Comparison of ENCODE assay signal across 9 mouse cellular contexts in genomic region chr8:105269461-105269947, GRCm38 (mm10). TPM values are rescaled to one million over a fixed set of nuclear protein-coding genes. Genes with fewer than 3 reads are reported as not detected.
A peak's percentile ranks its signal among the peaks of the same experiment; 100 is the strongest.
DNase-seq lines count a peak whose midpoint lies in the region; ATAC-seq lines count a peak whose summit lies in the region.
"Had no signal": no experiment of that assay in that cellular context is flagged by ENCODE, and none has a peak within 500 bp of the region (broad histone marks: within the 10 kb centered on the region; RNA-seq: fewer than 3 reads in every experiment).

Gene Hsf4 (plus strand): TSS chr8:105269801.

- H3K9me3 ChIP-seq in lung, embryonic 16.5 days (ENCODE audit: control insufficient read depth, low read length), result no peaks in the 10 kb centered on the region

- H3K4me2 ChIP-seq in lung, embryonic 16.5 days (ENCODE audit: low read depth, low read length), result peak within 1 kb of the TSS; percentile 87

- 1% methylated on average over 42 of the region's 42 CpGs for WGBS in lung, embryonic 16.5 days

- peak; percentile 72 for ATAC-seq in lung, embryonic 16.5 days (ENCODE audit: low read depth)

- no peak within 1 kb of the TSS for H3K27ac ChIP-seq in lung, embryonic 16.5 days (ENCODE audit: low read length)

- peaks cover 27% of the 10 kb centered on the region for H3K4me1 ChIP-seq in lung, embryonic 16.5 days (replicated peaks; ENCODE audit: control insufficient read depth, insufficient read depth, low read length)

- peak within 1 kb of the TSS; percentile 55 for H3K9ac ChIP-seq in lung, embryonic 16.5 days (ENCODE audit: low read length)

- H3K27me3 ChIP-seq in lung, embryonic 16.5 days (ENCODE audit: control insufficient read depth, insufficient read depth, low read depth, low read length), result peaks cover 69% of the 10 kb centered on the region
- H3K27me3 ChIP-seq: CH12.LX had no signal

- no peaks in the 10 kb centered on the region for H3K36me3 ChIP-seq in lung, embryonic 16.5 days (ENCODE audit: control insufficient read depth, insufficient read depth, low read length)

- peak within 1 kb of the TSS; percentile 49 for H3K4me3 ChIP-seq in lung, embryonic 16.5 days (ENCODE audit: low read length)

- DNase-seq in cerebellum, adult 18-20 months, result peak; percentile 69 to 73
- no peak for DNase-seq in cerebellum, postnatal 36 days
- peak; percentile 76 for DNase-seq in urinary bladder, postnatal 14 days (ENCODE audit: low spot score)
- DNase-seq in urinary bladder, adult 2 months (ENCODE audit: low spot score), result no peak
- DNase-seq in heart, adult 8-10 months (ENCODE audit: low spot score), result peak; percentile 53
- peak; percentile 66 to 69 for DNase-seq in kidney, adult 8-10 months
- peak; percentile 55 for DNase-seq in skeletal muscle tissue, adult 2 months (ENCODE audit: low read depth, low spot score)

RNA-seq across cellular contexts. Expression of gene Hsf4, which starts in this region (rescaled TPM):
- 4.8 TPM in 2 replicates for polyA plus RNA-seq in urinary bladder, adult 2 months (2012; rRNA removed)
- 1 to 10 TPM; 3.3 to 5.0 (median 4.5) TPM for total RNA-seq in heart, adult 8-10 months (2022)
- 0.39 and 0.65 TPM in 2 replicates for polyA plus RNA-seq in lung, embryonic 16.5 days (2015; fragmentation: Nextera tagmentation; extraction: Ambion mirVana)

Comparison
In these comparisons a context has a peak if more than half of its experiments do, and no peak if none do; other contexts are left out.
1. DNase-seq: peak in cerebellum, adult 18-20 months (2 of 2), urinary bladder, postnatal 14 days (single experiment), heart, adult 8-10 months (single experiment), kidney, adult 8-10 months (2 of 2) and skeletal muscle tissue, adult 2 months (single experiment); none in cerebellum, postnatal 36 days (0 of 2) and urinary bladder, adult 2 months (single experiment).
2. Peak in ATAC-seq, H3K4me3 ChIP-seq, H3K9ac ChIP-seq and H3K4me2 ChIP-seq in lung, embryonic 16.5 days; RNA of the gene not detected or under 1 TPM.